Mouse (Mus musculus) cortical plate, adult 2 months (tissue): ENCODE measurements at regions not wholly inside any gene's neighbourhood (a gene's known extent, or its start where the extent isn't known, plus 50 kb on each side); places are given as distances from the start of the nearest gene placed in this dataset.

Experiments
- H3K27ac ChIP-seq: fragments of 200-500 bp; 2 replicates; pipeline ENCODE4 v1.5.1; 2012; ENCODE audit warnings: low read length, control low read depth, inconsistent platforms; ENCODE audit not compliant: insufficient read depth
- H3K4me1 ChIP-seq: fragments of 200-500 bp; 2 replicates; pipeline ENCODE4 v1.6.1; 2011; ENCODE audit warnings: low read length; ENCODE audit not compliant: control insufficient read depth, insufficient read depth
- H3K4me3 ChIP-seq: fragments of 200-500 bp; 2 replicates; pipeline ENCODE4 v1.5.1; 2011; ENCODE audit warnings: mild to moderate bottlenecking, low read length, control low read depth; ENCODE audit not compliant: insufficient read depth
- CTCF ChIP-seq: fragments of 200-500 bp; IDR thresholded peaks from 2 replicates; pipeline ENCODE4 v1.5.1; 2011; ENCODE audit warnings: mild to moderate bottlenecking, control low read depth, low read length; ENCODE audit not compliant: insufficient read depth; ENCODE audit errors: extremely low read depth
- POLR2A ChIP-seq: fragments of 200-500 bp; IDR thresholded peaks from 2 replicates; pipeline ENCODE4 v1.6.1; 2011; ENCODE audit warnings: mild to moderate bottlenecking, low read length, control low read depth; ENCODE audit not compliant: insufficient read depth; ENCODE audit errors: extremely low read depth

GRCm38 (mm10) chr11:45454933-45455332 lies 396.9 kb upstream of the Clint1 start:
- Histone ChIP-seq H3K4me1 (no peaks in the 10 kb centered on the region), H3K27ac (no peak overlapping the region), H3K4me3 (no peak overlapping the region)
- TF ChIP-seq CTCF = no peak
- TF ChIP-seq POLR2A = no peak

GRCm38 (mm10) chr11:45456724-45457123 lies 395.1 kb upstream of the Clint1 start:
- Histone ChIP-seq H3K27ac (no peak overlapping the region), H3K4me3 (no peak overlapping the region), H3K4me1 (no peaks in the 10 kb centered on the region)
- TF ChIP-seq CTCF = no peak
- no peak for TF ChIP-seq POLR2A

GRCm38 (mm10) chr11:45457597-45457996 lies 394.3 kb upstream of the Clint1 start:
- Histone ChIP-seq H3K4me1 (no peaks in the 10 kb centered on the region), H3K4me3 (no peak overlapping the region), H3K27ac (no peak overlapping the region)
- TF ChIP-seq CTCF (no peak), POLR2A (no peak)

GRCm38 (mm10) chr11:45460000-45460792 lies 391.7 kb upstream of the Clint1 start:
- Histone ChIP-seq H3K4me3 (no peak overlapping the region; the same call in 1 of the 2 replicates), H3K4me1 (no peaks in the 10 kb centered on the region), H3K27ac (no peak overlapping the region)
- TF ChIP-seq POLR2A = no peak
- no peak for TF ChIP-seq CTCF

GRCm38 (mm10) chr11:45464501-45464900 lies 387.4 kb upstream of the Clint1 start:
- Histone ChIP-seq H3K27ac (no peak overlapping the region), H3K4me1 (no peaks in the 10 kb centered on the region), H3K4me3 (no peak overlapping the region)
- TF ChIP-seq CTCF (no peak), POLR2A (no peak)

- Histone ChIP-seq H3K4me1 (no peaks in the 10 kb centered on the region), H3K27ac (no peak overlapping the region), H3K4me3 (no peak overlapping the region)
- TF ChIP-seq CTCF = no peak
- TF ChIP-seq POLR2A = no peak
Measured at GRCm38 (mm10) chr11:45466350-45466749, 385.5 kb upstream of the Clint1 start.

- Histone ChIP-seq H3K4me3 (no peak overlapping the region), H3K4me1 (no peaks in the 10 kb centered on the region), H3K27ac (no peak overlapping the region)
- TF ChIP-seq CTCF = no peak
Measured at GRCm38 (mm10) chr11:45472171-45472570, 379.7 kb upstream of the Clint1 start.

GRCm38 (mm10) chr11:45476917-45477316 lies 374.9 kb upstream of the Clint1 start:
- H3K4me1 ChIP-seq = no peaks in the 10 kb centered on the region
- H3K27ac ChIP-seq = no peak overlapping the region
- TF ChIP-seq CTCF = no peak
- no peak for TF ChIP-seq POLR2A
- H3K4me3 ChIP-seq = no peak overlapping the region

- TF ChIP-seq POLR2A = no peak
- no peak for TF ChIP-seq CTCF
- H3K4me1 ChIP-seq = no peaks in the 10 kb centered on the region
Measured at GRCm38 (mm10) chr11:45485950-45486349, 365.9 kb upstream of the Clint1 start.

More at GRCm38 (mm10) chr11:45485950-45486349, 365.9 kb upstream of the Clint1 start:
- H3K27ac ChIP-seq = no peak overlapping the region
- no peak overlapping the region for H3K4me3 ChIP-seq
